Mouse (Mus musculus) stomach, postnatal 0 days (tissue): ENCODE measurements around the gene Whamm.

Experiments used
- CTCF ChIP-seq: IDR thresholded peaks from 2 replicates; pipeline ENCODE4 v1.5.1; 2016; ENCODE audit warnings: antibody characterized with exemption, low read depth, mild to moderate bottlenecking, moderate library complexity
- EP300 ChIP-seq: optimal IDR thresholded peaks from 2 replicates; pipeline ENCODE3; 2016; ENCODE audit warnings: antibody characterized with exemption

GRCm38 (mm10) chr7:81604991-81605390, 33.9 kb downstream of the Whamm start:
- TF ChIP-seq CTCF: no peak
- TF ChIP-seq EP300: no peak
